Mouse (Mus musculus): ENCODE results near the gene Eif4enif1.
"Not testable (repeated sequence)": the region's sequence is repeated elsewhere in the genome, so short reads cannot be mapped to it uniquely, and the experiment has no call there.

DNA sequence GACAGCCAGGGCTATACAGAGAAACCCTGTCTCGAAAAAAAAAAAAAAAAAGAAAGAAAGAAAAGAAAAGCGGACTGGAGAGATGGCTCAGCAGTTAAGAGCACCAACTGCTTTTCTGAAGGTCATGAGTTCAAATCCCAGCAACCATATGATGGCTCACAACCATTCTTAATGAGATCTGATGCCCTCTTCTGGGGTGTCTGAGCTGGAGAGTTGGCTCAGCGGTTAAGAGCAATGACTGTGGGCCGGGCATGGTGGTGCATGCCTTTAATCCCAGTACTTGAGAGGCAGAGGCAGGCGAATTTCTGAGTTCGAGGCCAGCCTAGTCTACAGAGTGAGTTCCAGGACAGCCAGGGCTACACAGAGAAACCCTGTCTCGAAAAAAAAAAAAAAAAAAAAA is 1.6 kb upstream of the Eif4enif1 start:
- not testable (repeated sequence) for TF ChIP-seq CTCF (IDR thresholded peaks at IDR 0.05; ENCODE audit: low read depth, low read length); POLR2A (IDR thresholded peaks at IDR 0.05; ENCODE audit: extremely low read depth, insufficient read depth, low read length)
